ENCODE assay signal across 31 mouse cellular contexts in the genomic region with DNA sequence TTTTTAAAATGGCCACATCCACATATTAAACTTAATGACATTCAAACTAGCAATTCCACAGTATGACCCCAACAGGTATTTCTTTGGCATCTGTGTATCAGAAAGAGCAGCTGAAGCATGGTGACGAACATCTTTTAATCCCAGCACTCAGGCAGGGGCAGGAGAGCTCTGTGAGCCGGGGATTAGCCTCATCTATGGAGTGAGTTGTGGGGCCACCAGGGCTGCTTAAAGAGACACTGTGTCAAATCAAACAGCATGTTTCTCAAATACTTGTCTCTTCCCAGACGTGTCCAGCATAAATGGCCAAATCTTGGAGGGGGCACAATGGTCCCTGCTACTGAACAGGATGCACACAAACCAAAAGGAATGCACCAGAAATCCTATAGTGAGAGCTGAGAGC. TPM values are rescaled to one million over a fixed set of nuclear protein-coding genes. Genes with fewer than 3 reads are reported as not detected.
DNase-seq lines count a peak whose midpoint lies in the region; ATAC-seq lines count a peak whose summit lies in the region.
"Had no signal": no experiment of that assay in that cellular context is flagged by ENCODE, and none has a peak within 500 bp of the region (broad histone marks: within the 10 kb centered on the region; RNA-seq: fewer than 3 reads in every experiment).

No protein-coding gene starts in this region.

- H3K9ac ChIP-seq in heart, embryonic 16.5 days (ENCODE audit: low read length) = no peak overlapping the region
- no peak overlapping the region for H3K9ac ChIP-seq in kidney, embryonic 16.5 days (replicated peaks; ENCODE audit: low read length)
- H3K9ac ChIP-seq in midbrain, embryonic 12.5 days (replicated peaks) = no peak overlapping the region
- H3K9ac ChIP-seq: heart, embryonic 13.5 days; hindbrain, embryonic 14.5 days; limb, embryonic 12.5 days; liver, embryonic 15.5 days; neural tube, embryonic 12.5 days had no signal

- WGBS in heart, embryonic 16.5 days = 58% methylated on average over 3 of the region's 3 CpGs
- WGBS in kidney, embryonic 16.5 days = 81% methylated on average over 3 of the region's 3 CpGs
- 25% methylated on average over 3 of the region's 3 CpGs for WGBS in midbrain, embryonic 12.5 days
- 65% methylated on average over 3 of the region's 3 CpGs for WGBS in midbrain, embryonic 10.5 days

- peak overlapping the region; percentile 72 for H3K27ac ChIP-seq in heart, embryonic 16.5 days (ENCODE audit: low read length)
- H3K27ac ChIP-seq in kidney, embryonic 16.5 days (ENCODE audit: low read length) = peak overlapping the region; percentile 63
- H3K27ac ChIP-seq in midbrain, embryonic 12.5 days (replicated peaks) = no peak overlapping the region
- no peak overlapping the region for H3K27ac ChIP-seq in midbrain, embryonic 10.5 days (replicated peaks)
- H3K27ac ChIP-seq: heart, embryonic 13.5 days; hindbrain, embryonic 14.5 days; left cerebral cortex, adult 2 months; limb, embryonic 12.5 days; liver, embryonic 15.5 days; macrophage; neural tube, embryonic 12.5 days had no signal

- H3K4me1 ChIP-seq in heart, embryonic 16.5 days (ENCODE audit: control insufficient read depth, insufficient read depth, low read length) = peaks cover 6% of the 10 kb centered on the region
- no peaks in the 10 kb centered on the region for H3K4me1 ChIP-seq in kidney, embryonic 16.5 days (ENCODE audit: insufficient read depth, low read length)
- H3K4me1 ChIP-seq in midbrain, embryonic 12.5 days = no peaks in the 10 kb centered on the region
- peaks cover 8% of the 10 kb centered on the region for H3K4me1 ChIP-seq in midbrain, embryonic 10.5 days
- H3K4me1 ChIP-seq: limb, embryonic 12.5 days; liver, embryonic 15.5 days; neural tube, embryonic 12.5 days had no signal

- no peak overlapping the region for H3K4me2 ChIP-seq in heart, embryonic 16.5 days (ENCODE audit: low read depth, low read length)
- H3K4me2 ChIP-seq in kidney, embryonic 16.5 days (replicated peaks; ENCODE audit: low read depth, low read length) = no peak overlapping the region
- H3K4me2 ChIP-seq in midbrain, embryonic 12.5 days (replicated peaks) = no peak overlapping the region
- H3K4me2 ChIP-seq: heart, embryonic 13.5 days; hindbrain, embryonic 14.5 days; limb, embryonic 12.5 days; liver, embryonic 15.5 days; neural tube, embryonic 12.5 days had no signal

- no peak for ATAC-seq in heart, embryonic 16.5 days (replicated peaks; ENCODE audit: extremely low read depth, insufficient read depth, low FRiP score)
- no peak for ATAC-seq in kidney, embryonic 16.5 days (ENCODE audit: low FRiP score, low TSS enrichment)
- ATAC-seq in midbrain, embryonic 12.5 days (ENCODE audit: low FRiP score, low read depth) = peak; percentile 23; the same call in 1 of the 2 replicates
- ATAC-seq: forebrain, embryonic 14.5 days; inflammation-experienced regulatory T-cells, adult 6 months; lung, postnatal 0 days had no signal

- no peaks in the 10 kb centered on the region; the same call in 1 of the 2 replicates for H3K36me3 ChIP-seq in heart, embryonic 16.5 days (ENCODE audit: control insufficient read depth, insufficient read depth)
- H3K36me3 ChIP-seq in kidney, embryonic 16.5 days (ENCODE audit: insufficient read depth, low read length) = no peaks in the 10 kb centered on the region; the same call in 1 of the 2 replicates
- no peaks in the 10 kb centered on the region for H3K36me3 ChIP-seq in midbrain, embryonic 12.5 days
- H3K36me3 ChIP-seq in midbrain, embryonic 10.5 days = peaks cover 49% of the 10 kb centered on the region

- no peak for DNase-seq in heart, adult 18-20 months
- no peak for DNase-seq in kidney, adult 9 months
- no peak for DNase-seq in midbrain, embryonic 10.5 days (ENCODE audit: low spot score)
- DNase-seq in retina, postnatal 1 day = peak; percentile 43
- no peak for DNase-seq in adrenal gland, adult 2 months
- DNase-seq: adrenal gland, postnatal 10 days; cerebellum, adult 11 months; cerebellum, adult 9-10 months; cerebellum, postnatal 36 days; gastrocnemius, postnatal 14 days; heart, postnatal 4 days; kidney, adult 18-20 months; kidney, postnatal 14 days; right cerebral cortex, postnatal 25 days; spleen, adult 18-20 months; thymus, postnatal 14 days had no signal

- no peaks in the 10 kb centered on the region for H3K9me3 ChIP-seq in heart, embryonic 16.5 days (replicated peaks; ENCODE audit: control insufficient read depth, low read length)
- H3K9me3 ChIP-seq in kidney, embryonic 16.5 days (ENCODE audit: low read length) = no peaks in the 10 kb centered on the region
- no peaks in the 10 kb centered on the region for H3K9me3 ChIP-seq in midbrain, embryonic 12.5 days
- no peaks in the 10 kb centered on the region for H3K9me3 ChIP-seq in midbrain, embryonic 10.5 days (replicated peaks)
- H3K9me3 ChIP-seq: G1E; heart, embryonic 13.5 days; limb, embryonic 12.5 days; liver, embryonic 15.5 days; neural tube, embryonic 12.5 days had no signal

- H3K4me3 ChIP-seq in heart, embryonic 16.5 days (ENCODE audit: low read length) = no peak overlapping the region
- no peak overlapping the region for H3K4me3 ChIP-seq in kidney, embryonic 16.5 days (ENCODE audit: low read length)
- H3K4me3 ChIP-seq in midbrain, embryonic 12.5 days = no peak overlapping the region
- H3K4me3 ChIP-seq in midbrain, embryonic 10.5 days = no peak overlapping the region
- H3K4me3 ChIP-seq: heart, embryonic 13.5 days; left cerebral cortex, adult 2 months; limb, embryonic 12.5 days; liver, embryonic 15.5 days; myocyte; neural tube, embryonic 12.5 days had no signal

- no peaks in the 10 kb centered on the region for H3K27me3 ChIP-seq in heart, embryonic 16.5 days (ENCODE audit: control insufficient read depth, insufficient read depth, low read length)
- no peaks in the 10 kb centered on the region for H3K27me3 ChIP-seq in kidney, embryonic 16.5 days (ENCODE audit: insufficient read depth, low read length)
- no peaks in the 10 kb centered on the region for H3K27me3 ChIP-seq in midbrain, embryonic 12.5 days
- H3K27me3 ChIP-seq in midbrain, embryonic 10.5 days (ENCODE audit: low read depth, poor library complexity, severe bottlenecking) = no peaks in the 10 kb centered on the region
- H3K27me3 ChIP-seq: heart, embryonic 13.5 days; limb, embryonic 12.5 days; liver, embryonic 15.5 days; neural tube, embryonic 12.5 days had no signal

RNA-seq across cellular contexts. Expression of a gene that starts 59.7 kb away (rescaled TPM):
- 7.1 and 8.0 TPM in 2 replicates for polyA plus RNA-seq in heart, embryonic 16.5 days (2015; fragmentation: Nextera tagmentation; extraction: Ambion mirVana)
- 1 to 10 TPM; 5.5 to 7.2 TPM for total RNA-seq in heart, adult 18-20 months (2021)
- polyA plus RNA-seq in kidney, embryonic 16.5 days (2015; fragmentation: Nextera tagmentation; extraction: Ambion mirVana) = 14.6 and 15.8 TPM in 2 replicates
- 18.0 and 18.2 TPM in 2 replicates for polyA plus RNA-seq in midbrain, embryonic 12.5 days (2016; fragmentation: Nextera tagmentation; extraction: Ambion mirVana)
- 18.4 and 20.4 TPM in 2 replicates for polyA plus RNA-seq in midbrain, embryonic 10.5 days (2016; fragmentation: Nextera tagmentation; extraction: Ambion mirVana)
- 10 to 100 TPM in 1 of 2 experiments, 1 to 10 TPM in 1; 8.4 to 11.6 TPM for total RNA-seq in adrenal gland, adult 2 months (2021)
- polyA plus RNA-seq in adrenal gland, adult 2 months (2012; rRNA removed) = 2.3 and 2.4 TPM in 2 replicates

Comparison
In these comparisons a context has a peak if more than half of its experiments do, and no peak if none do; other contexts are left out.
1. H3K27ac ChIP-seq: peak in heart, embryonic 16.5 days (single experiment) and kidney, embryonic 16.5 days (single experiment); none in midbrain, embryonic 12.5 days (single experiment) and midbrain, embryonic 10.5 days (single experiment).